Mouse (Mus musculus) CH12.LX (cell line): ENCODE results near the gene Cyp1b1. TPM values are rescaled to one million over a fixed set of nuclear protein-coding genes. Genes with fewer than 3 reads are reported as not detected.

Experiments used
- DNase-seq: peaks from one replicate; pipeline ENCODE4 v3.0.0-alpha.2; 2013; ENCODE audit errors: extremely low read depth
- H3K27ac ChIP-seq: 2 replicates; pipeline ENCODE4 v1.5.1; 2012; ENCODE audit warnings: low read depth, mild to moderate bottlenecking, control low read depth, moderate library complexity; ENCODE audit not compliant: insufficient read depth
- H3K27me3 ChIP-seq: replicated peaks from 2 replicates; pipeline ENCODE3; 2012; ENCODE audit warnings: inconsistent platforms
- H3K36me3 ChIP-seq, 2 experiments: replicated peaks in 1 of 2; 2 replicates each; pipeline versions ENCODE3 to v1.6.1; 2012; ENCODE audit warnings: inconsistent platforms in 1 of 2, low read length in 1 of 2, mild to moderate bottlenecking in 1 of 2, mixed read lengths in 1 of 2, moderate library complexity in 1 of 2; ENCODE audit not compliant: control insufficient read depth in 1 of 2, insufficient read depth in 1 of 2
- H3K4me1 ChIP-seq, 2 experiments: 2 replicates each; pipeline ENCODE4 v1.6.1; 2012; ENCODE audit warnings: inconsistent platforms in 1 of 2, moderate library complexity in 1 of 2; ENCODE audit not compliant: insufficient read depth in 2 of 2, control insufficient read depth in 1 of 2
- H3K4me2 ChIP-seq: 2 replicates; pipeline ENCODE4 v1.6.1; 2012; ENCODE audit warnings: low read depth, mild to moderate bottlenecking, control low read depth; ENCODE audit not compliant: poor library complexity, insufficient read depth, severe bottlenecking
- H3K4me3 ChIP-seq, 3 experiments: fragments of 150-350 bp in 1 of 3; sonication (generic) in 1 of 3; replicated peaks in 1 of 3; 2 replicates each; pipeline versions ENCODE3 to v1.5.1; 2011 to 2012; ENCODE audit warnings: low read depth in 2 of 3, low read length in 2 of 3, mild to moderate bottlenecking in 2 of 3, moderate library complexity in 2 of 3, control low read depth in 1 of 3, improper control_type of control experiment in 1 of 3, inconsistent platforms in 1 of 3, mixed read lengths in 1 of 3; ENCODE audit not compliant: poor library complexity in 1 of 3
- H3K79me2 ChIP-seq: replicated peaks from 2 replicates; pipeline ENCODE4 v1.6.1; 2012; ENCODE audit warnings: mild to moderate bottlenecking, moderate library complexity; ENCODE audit not compliant: control insufficient read depth, poor library complexity, insufficient read depth, severe bottlenecking; ENCODE audit errors: extremely low read depth
- H3K9ac ChIP-seq: 2 replicates; pipeline ENCODE4 v1.6.1; 2012; ENCODE audit warnings: low read depth, mild to moderate bottlenecking, control low read depth, moderate library complexity; ENCODE audit not compliant: insufficient read depth
- H3K9me3 ChIP-seq: replicated peaks from 2 replicates; pipeline ENCODE3; 2012; ENCODE audit warnings: low read length, inconsistent platforms, mixed read lengths
- CHD1 ChIP-seq: IDR thresholded peaks from 2 replicates; pipeline ENCODE4 v1.6.1; 2012; ENCODE audit warnings: low read depth, low read length, improper control_type of control experiment, inconsistent platforms
- CHD2 ChIP-seq: IDR thresholded peaks from 2 replicates; pipeline ENCODE4 v1.6.1; 2011; ENCODE audit warnings: low read length, improper control_type of control experiment
- ELF1 ChIP-seq: IDR thresholded peaks from 2 replicates; pipeline ENCODE4 v1.6.1; 2014; ENCODE audit warnings: low read depth, mild to moderate bottlenecking, inconsistent platforms, low read length, improper control_type of control experiment
- EP300 ChIP-seq: IDR thresholded peaks from 2 replicates; pipeline ENCODE4 v1.6.1; 2011; ENCODE audit warnings: low read length, improper control_type of control experiment
- HCFC1 ChIP-seq: IDR thresholded peaks from 2 replicates; pipeline ENCODE4 v1.6.1; 2012; ENCODE audit warnings: low read depth, mild to moderate bottlenecking, inconsistent platforms, low read length, improper control_type of control experiment
- IRF4 ChIP-seq: IDR thresholded peaks from 2 replicates; pipeline ENCODE4 v1.6.1; 2014; ENCODE audit warnings: low read depth, mild to moderate bottlenecking, inconsistent platforms, low read length, improper control_type of control experiment
- JUN ChIP-seq: IDR thresholded peaks from 2 replicates; pipeline ENCODE4 v1.6.1; 2011; ENCODE audit warnings: low read depth, mild to moderate bottlenecking, low read length, improper control_type of control experiment, moderate library complexity; ENCODE audit not compliant: insufficient read depth
- JUND ChIP-seq: conservative IDR thresholded peaks from 2 replicates; pipeline ENCODE4 v1.6.1; 2011; ENCODE audit warnings: low read depth, low read length, improper control_type of control experiment
- KAT2A ChIP-seq: IDR thresholded peaks from 2 replicates; pipeline ENCODE4 v1.6.1; 2012; ENCODE audit warnings: low read length, improper control_type of control experiment, inconsistent platforms; ENCODE audit not compliant: insufficient replicate concordance
- MAFK ChIP-seq: IDR thresholded peaks from 2 replicates; pipeline ENCODE4 v1.6.1; 2011; ENCODE audit warnings: low read length, improper control_type of control experiment; ENCODE audit not compliant: insufficient replicate concordance
- MEF2A ChIP-seq: IDR thresholded peaks from 2 replicates; pipeline ENCODE4 v1.6.1; 2014; ENCODE audit warnings: low read depth, mild to moderate bottlenecking, inconsistent platforms, low read length, improper control_type of control experiment, borderline replicate concordance
- MYC ChIP-seq: IDR thresholded peaks from 2 replicates; pipeline ENCODE4 v1.6.1; 2011; ENCODE audit warnings: low read depth, mild to moderate bottlenecking, improper control_type of control experiment, low read length
- NRF1 ChIP-seq: IDR thresholded peaks from 2 replicates; pipeline ENCODE4 v1.6.1; 2014; ENCODE audit warnings: low read depth, mild to moderate bottlenecking, inconsistent platforms, low read length, improper control_type of control experiment, moderate library complexity
- PAX5 ChIP-seq: IDR thresholded peaks from 2 replicates; pipeline ENCODE4 v1.6.1; 2012; ENCODE audit warnings: low read length, inconsistent platforms, mixed read lengths
- RAD21 ChIP-seq: IDR thresholded peaks from 2 replicates; pipeline ENCODE4 v1.6.1; 2011; ENCODE audit warnings: low read depth, mild to moderate bottlenecking, low read length, improper control_type of control experiment, moderate library complexity
- RCOR1 ChIP-seq: conservative IDR thresholded peaks from 2 replicates; pipeline ENCODE4 v1.6.1; 2012; ENCODE audit warnings: low read depth, mild to moderate bottlenecking, inconsistent platforms, low read length, improper control_type of control experiment
- SMC3 ChIP-seq: IDR thresholded peaks from 2 replicates; pipeline ENCODE4 v1.6.1; 2011; ENCODE audit warnings: low read depth, low read length, improper control_type of control experiment
- UBTF ChIP-seq: IDR thresholded peaks from 2 replicates; pipeline ENCODE4 v1.6.1; 2012; ENCODE audit warnings: low read depth, mild to moderate bottlenecking, inconsistent platforms, low read length, improper control_type of control experiment, moderate library complexity
- ZC3H11A ChIP-seq: IDR thresholded peaks from 2 replicates; pipeline ENCODE4 v1.6.1; 2012; ENCODE audit warnings: low read depth, mild to moderate bottlenecking, inconsistent platforms, low read length, improper control_type of control experiment
- ZKSCAN1 ChIP-seq: IDR thresholded peaks from 2 replicates; pipeline ENCODE4 v1.6.1; 2012; ENCODE audit warnings: low read depth, inconsistent platforms, low read length, improper control_type of control experiment, borderline replicate concordance
- ZNF384 ChIP-seq: IDR thresholded peaks from 2 replicates; pipeline ENCODE4 v1.6.1; 2012; ENCODE audit warnings: low read depth, low read length, improper control_type of control experiment, inconsistent platforms
- dilution Hi-C: fragments of 300-500 bp; cut with MboI; formaldehyde crosslinking; loops from 2 replicates; pipeline ENCODE4 v1.14.3; 2020; ENCODE audit warnings: low sequenced_read_pairs; ENCODE audit not compliant: extremely low pct_unique_long_range_greater_than_20kb, extremely low pct_ligation_motif_present
- in situ Hi-C: fragments of 300-500 bp; cut with MboI; formaldehyde crosslinking; loops from 3 replicates; pipeline ENCODE4 v1.14.3; 2019; ENCODE audit warnings: low sequenced_read_pairs, low pct_ligation_motif_present, low pct_unique_long_range_greater_than_20kb, mixed read lengths
- polyA plus RNA-seq: library from polyadenylated mRNA; unstranded; fragments of >175 nt; gene quantifications from 2 replicates; pipeline ENCODE4 v1.2.1, GENCODE M21; 2012; ENCODE audit warnings: low read depth; ENCODE audit not compliant: insufficient read length
- total RNA-seq, 2 experiments: library from RNA; depleted of rRNA; stranded (reverse); fragments of 300-350 nt in 1 of 2; fragments of >200 nt in 1 of 2; gene quantifications; 2 replicates each; pipeline ENCODE4 v1.2.3; 2012 to 2014

The Cyp1b1 gene
- total and polyA plus RNA-seq, 3 experiments = not detected

GRCm38 (mm10) chr17:79714368-79714895 lies 429 bp downstream of the Cyp1b1 start:
- H3K27ac ChIP-seq = no peak overlapping the region
- peaks cover 28% of the 10 kb centered on the region for H3K27me3 ChIP-seq
- H3K79me2 ChIP-seq = no peaks in the 10 kb centered on the region
- no peaks in the 10 kb centered on the region for H3K36me3 ChIP-seq
- dilution Hi-C loops (no loop called here), in situ Hi-C loops (loop anchor here (25.0 kb wide), 1 partner anchor 473 kb away; no protein-coding TSS in a partner anchor)
- peaks cover 0 to 6% of the 10 kb centered on the region in 2 experiments; a peak in 1 of 4 replicates for H3K4me1 ChIP-seq
- no peak for DNase-seq
- peaks cover 8% of the 10 kb centered on the region for H3K9me3 ChIP-seq
- H3K4me3 ChIP-seq = no peak overlapping the region
- no peak overlapping the region for H3K4me2 ChIP-seq
- no peak for TF ChIP-seq JUND
- no peak for TF ChIP-seq MYC
- TF ChIP-seq RCOR1 = no peak
- no peak for TF ChIP-seq SMC3
- no peak for TF ChIP-seq HCFC1
- TF ChIP-seq CHD1 = no peak
- TF ChIP-seq KAT2A = no peak
- TF ChIP-seq PAX5 = no peak
- H3K9ac ChIP-seq = no peak overlapping the region

GRCm38 (mm10) chr17:79713643-79714367 lies 1.1 kb downstream of the Cyp1b1 start:
- DNase-seq = no peak
- peaks cover 27% of the 10 kb centered on the region for H3K27me3 ChIP-seq
- no peak for TF ChIP-seq EP300
- no peak for TF ChIP-seq PAX5
- no peak for TF ChIP-seq ZNF384
- TF ChIP-seq JUN = no peak
- TF ChIP-seq ZC3H11A = no peak
- no peak for TF ChIP-seq IRF4
- no peak for TF ChIP-seq ELF1
- TF ChIP-seq KAT2A = no peak
- TF ChIP-seq ZKSCAN1 = no peak
- TF ChIP-seq MEF2A = no peak
- no peak for TF ChIP-seq MAFK
- TF ChIP-seq RAD21 = no peak
- no peak for TF ChIP-seq UBTF
- no peak for TF ChIP-seq HCFC1
- TF ChIP-seq NRF1 = no peak
- no peak for TF ChIP-seq CHD2
- TF ChIP-seq, all 38 proteins: peak for 0
- Histone ChIP-seq H3K9ac (no peak overlapping the region), H3K27ac (no peak overlapping the region), H3K9me3 (peaks cover 8% of the 10 kb centered on the region), H3K4me3 (no peak overlapping the region), H3K4me1 (peaks cover 0 to 6% of the 10 kb centered on the region in 2 experiments; a peak in 1 of 4 replicates), H3K36me3 (no peaks in the 10 kb centered on the region), H3K4me2 (no peak overlapping the region), H3K79me2 (no peaks in the 10 kb centered on the region)
- in situ Hi-C loops = loop anchor here (25.0 kb wide), 1 partner anchor 473 kb away; no protein-coding TSS in a partner anchor
- dilution Hi-C loops = no loop called here
